Mouse (Mus musculus): ENCODE data around the gene Nfatc3. TPM values are rescaled to one million over a fixed set of nuclear protein-coding genes. Genes with fewer than 3 reads are reported as not detected.

The Nfatc3 gene
- polyA plus RNA-seq, 1 experiment, result 12.6 TPM

GRCm38 (mm10) chr8:106074236-106074635, 15.6 kb downstream of the Nfatc3 start:
- Histone ChIP-seq H3K79me3 (ENCODE audit: low read depth) (peaks cover 85% of the 10 kb centered on the region), H3K79me2 (ENCODE audit: control insufficient read depth, insufficient read depth) (peaks cover 100% of the 10 kb centered on the region), H3ac (ENCODE audit: control insufficient read depth, insufficient read length, low read depth) (no peak overlapping the region), H3K27me3 (ENCODE audit: control insufficient read depth, insufficient read depth, insufficient read length) (no peaks in the 10 kb centered on the region), H3K4me3 (ENCODE audit: insufficient read depth, poor library complexity, severe bottlenecking) (no peak overlapping the region), H3K36me3 (ENCODE audit: control insufficient read depth, insufficient read depth) (peaks cover 8% of the 10 kb centered on the region)
- no peak for TF ChIP-seq MYOG (IDR thresholded peaks at IDR 0.05; ENCODE audit: control insufficient read depth, extremely low read depth, insufficient read length)
- TF ChIP-seq MAX (IDR thresholded peaks at IDR 0.05), result no peak
- TF ChIP-seq CEBPB (IDR thresholded peaks at IDR 0.05; ENCODE audit: low read depth), result no peak
- TF ChIP-seq MYOD1 (IDR thresholded peaks at IDR 0.05; ENCODE audit: control insufficient read depth, insufficient read length, low read depth), result no peak
- no peak for TF ChIP-seq CTCF (IDR thresholded peaks at IDR 0.05; ENCODE audit: control insufficient read depth, insufficient read depth, insufficient read length)

DNA sequence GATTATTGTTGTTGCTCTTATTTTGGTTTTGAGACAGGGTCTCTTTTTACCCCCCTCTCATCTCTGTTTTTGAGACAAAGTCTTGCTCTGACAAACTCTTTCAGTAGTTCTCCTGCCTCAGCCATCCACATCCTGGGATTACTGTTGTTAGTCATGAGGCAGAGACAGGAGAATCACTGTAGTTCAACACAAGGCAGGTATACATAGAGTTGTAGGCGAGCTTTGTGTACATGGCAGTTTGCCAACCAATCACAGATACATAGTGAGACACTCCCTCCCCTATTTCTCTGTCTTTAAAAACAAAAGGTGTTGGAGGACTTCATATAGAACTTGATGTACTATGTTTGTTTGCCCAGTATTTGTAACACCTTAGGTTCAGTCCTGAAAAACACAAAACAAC, 16.0 kb downstream of the Nfatc3 start:
- Histone ChIP-seq H3K4me3 (ENCODE audit: insufficient read depth, poor library complexity, severe bottlenecking) (no peak overlapping the region), H3K27me3 (ENCODE audit: control insufficient read depth, insufficient read depth, insufficient read length) (no peaks in the 10 kb centered on the region), H3K79me3 (ENCODE audit: low read depth) (peaks cover 84% of the 10 kb centered on the region), H3ac (ENCODE audit: control insufficient read depth, insufficient read length, low read depth) (no peak overlapping the region), H3K79me2 (ENCODE audit: control insufficient read depth, insufficient read depth) (peaks cover 98% of the 10 kb centered on the region), H3K36me3 (ENCODE audit: control insufficient read depth, insufficient read depth) (peaks cover 12% of the 10 kb centered on the region)
- TF ChIP-seq MAX (IDR thresholded peaks at IDR 0.05) (no peak), MYOD1 (IDR thresholded peaks at IDR 0.05; ENCODE audit: control insufficient read depth, insufficient read length, low read depth) (no peak), CEBPB (IDR thresholded peaks at IDR 0.05; ENCODE audit: low read depth) (no peak), MYOG (IDR thresholded peaks at IDR 0.05; ENCODE audit: control insufficient read depth, extremely low read depth, insufficient read length) (no peak), CTCF (IDR thresholded peaks at IDR 0.05; ENCODE audit: control insufficient read depth, insufficient read depth, insufficient read length) (no peak), FOSL1 (IDR thresholded peaks at IDR 0.05; ENCODE audit: insufficient read depth, low read length, poor library complexity, severe bottlenecking) (no peak), USF1 (IDR thresholded peaks at IDR 0.05; ENCODE audit: low read depth) (no peak)

DNA sequence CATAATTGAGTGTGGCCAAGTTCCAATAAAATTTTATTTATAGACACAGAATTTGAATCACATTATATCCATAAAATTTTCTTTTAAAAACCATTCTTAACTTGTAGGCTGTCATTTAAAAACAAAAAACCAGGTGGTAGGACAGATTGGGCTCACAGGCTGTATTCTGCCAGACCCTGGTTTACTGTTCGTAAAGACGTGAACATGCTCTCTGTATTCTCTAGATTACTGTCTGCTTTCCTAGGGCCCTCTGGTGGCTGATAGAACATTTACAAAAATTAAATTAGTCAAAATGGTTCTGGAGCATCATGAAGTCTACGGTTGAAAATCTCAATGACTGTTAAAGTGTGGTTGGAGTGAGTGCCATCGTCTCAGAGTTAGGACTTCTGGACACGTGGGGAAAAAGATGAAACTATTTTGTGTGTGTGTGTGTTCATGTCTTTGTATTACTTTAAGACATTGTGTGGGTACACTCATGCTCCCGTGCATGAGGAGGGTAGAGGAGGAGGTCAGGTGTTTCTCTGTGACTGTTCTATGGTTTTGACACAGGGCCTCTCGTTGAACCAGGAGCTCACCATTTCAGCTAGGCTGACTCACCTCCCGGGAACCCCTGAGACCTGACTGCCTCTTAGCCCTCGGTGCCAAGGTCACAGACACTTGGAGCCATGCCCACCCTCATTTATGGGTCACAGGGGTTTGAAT, 16.7 kb downstream of the Nfatc3 start:
- Histone ChIP-seq H3K79me3 (ENCODE audit: low read depth) (peaks cover 79% of the 10 kb centered on the region), H3K36me3 (ENCODE audit: control insufficient read depth, insufficient read depth) (peaks cover 13% of the 10 kb centered on the region), H3ac (ENCODE audit: control insufficient read depth, insufficient read length, low read depth) (no peak overlapping the region), H3K27me3 (ENCODE audit: control insufficient read depth, insufficient read depth, insufficient read length) (no peaks in the 10 kb centered on the region), H3K79me2 (ENCODE audit: control insufficient read depth, insufficient read depth) (peaks cover 96% of the 10 kb centered on the region), H3K4me3 (ENCODE audit: insufficient read depth, poor library complexity, severe bottlenecking) (no peak overlapping the region)
- TF ChIP-seq CEBPB (IDR thresholded peaks at IDR 0.05; ENCODE audit: low read depth), result no peak
- TF ChIP-seq MYOD1 (IDR thresholded peaks at IDR 0.05; ENCODE audit: control insufficient read depth, insufficient read length, low read depth), result no peak
- TF ChIP-seq MAX (IDR thresholded peaks at IDR 0.05), result no peak
- no peak for TF ChIP-seq FOSL1 (IDR thresholded peaks at IDR 0.05; ENCODE audit: insufficient read depth, low read length, poor library complexity, severe bottlenecking)
- no peak for TF ChIP-seq USF1 (IDR thresholded peaks at IDR 0.05; ENCODE audit: low read depth)
- TF ChIP-seq CTCF (IDR thresholded peaks at IDR 0.05; ENCODE audit: control insufficient read depth, insufficient read depth, insufficient read length), result no peak
- no peak for TF ChIP-seq MYOG (IDR thresholded peaks at IDR 0.05; ENCODE audit: control insufficient read depth, extremely low read depth, insufficient read length)

GRCm38 (mm10) chr8:106075863-106076174, 17.2 kb downstream of the Nfatc3 start:
- Histone ChIP-seq H3K36me3 (ENCODE audit: control insufficient read depth, insufficient read depth) (peaks cover 18% of the 10 kb centered on the region), H3K79me3 (ENCODE audit: low read depth) (peaks cover 79% of the 10 kb centered on the region), H3ac (ENCODE audit: control insufficient read depth, insufficient read length, low read depth) (no peak overlapping the region), H3K27me3 (ENCODE audit: control insufficient read depth, insufficient read depth, insufficient read length) (no peaks in the 10 kb centered on the region), H3K79me2 (ENCODE audit: control insufficient read depth, insufficient read depth) (peaks cover 96% of the 10 kb centered on the region), H3K4me3 (ENCODE audit: insufficient read depth, poor library complexity, severe bottlenecking) (no peak overlapping the region)
- no peak for TF ChIP-seq CEBPB (IDR thresholded peaks at IDR 0.05; ENCODE audit: low read depth)
- no peak for TF ChIP-seq FOSL1 (IDR thresholded peaks at IDR 0.05; ENCODE audit: insufficient read depth, low read length, poor library complexity, severe bottlenecking)

DNA sequence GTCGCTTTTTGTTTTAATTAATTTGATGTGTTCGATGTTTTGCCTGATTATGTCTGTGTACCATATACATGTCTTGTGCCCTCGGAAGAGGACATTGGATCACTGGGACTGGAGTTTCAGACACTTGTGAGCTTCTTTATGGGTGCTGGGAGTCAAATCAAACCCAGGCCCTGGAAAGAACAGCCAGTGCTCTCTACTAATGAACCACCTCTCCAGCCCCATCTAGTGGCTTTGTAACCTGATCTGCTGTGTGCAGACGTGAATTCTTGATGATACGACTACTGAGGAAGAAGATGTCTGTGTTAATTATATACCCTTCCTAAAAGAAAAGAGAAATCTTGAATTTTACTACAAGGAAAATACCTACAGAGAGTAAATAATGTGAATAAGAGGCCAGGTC, 18.0 kb downstream of the Nfatc3 start:
- TF ChIP-seq CTCF (IDR thresholded peaks at IDR 0.05; ENCODE audit: control insufficient read depth, insufficient read depth, insufficient read length), result no peak
- no peak for TF ChIP-seq MYOD1 (IDR thresholded peaks at IDR 0.05; ENCODE audit: control insufficient read depth, insufficient read length, low read depth)
- TF ChIP-seq MAX (IDR thresholded peaks at IDR 0.05), result no peak
- no peak for TF ChIP-seq MYOG (IDR thresholded peaks at IDR 0.05; ENCODE audit: control insufficient read depth, extremely low read depth, insufficient read length)
- TF ChIP-seq CEBPB (IDR thresholded peaks at IDR 0.05; ENCODE audit: low read depth), result no peak
- no peak for TF ChIP-seq USF1 (IDR thresholded peaks at IDR 0.05; ENCODE audit: low read depth)
- no peak for TF ChIP-seq FOSL1 (IDR thresholded peaks at IDR 0.05; ENCODE audit: insufficient read depth, low read length, poor library complexity, severe bottlenecking)
- Histone ChIP-seq H3K27me3 (ENCODE audit: control insufficient read depth, insufficient read depth, insufficient read length) (no peaks in the 10 kb centered on the region), H3K4me3 (ENCODE audit: insufficient read depth, poor library complexity, severe bottlenecking) (no peak overlapping the region), H3K79me2 (ENCODE audit: control insufficient read depth, insufficient read depth) (peaks cover 94% of the 10 kb centered on the region), H3ac (ENCODE audit: control insufficient read depth, insufficient read length, low read depth) (no peak overlapping the region), H3K79me3 (ENCODE audit: low read depth) (peaks cover 74% of the 10 kb centered on the region), H3K36me3 (ENCODE audit: control insufficient read depth, insufficient read depth) (peaks cover 26% of the 10 kb centered on the region)

GRCm38 (mm10) chr8:106077452-106078067, 18.9 kb downstream of the Nfatc3 start:
- Histone ChIP-seq H3K4me3 (ENCODE audit: insufficient read depth, poor library complexity, severe bottlenecking) (no peak overlapping the region), H3K36me3 (ENCODE audit: control insufficient read depth, insufficient read depth) (peaks cover 32% of the 10 kb centered on the region), H3K79me3 (ENCODE audit: low read depth) (peaks cover 65% of the 10 kb centered on the region), H3ac (ENCODE audit: control insufficient read depth, insufficient read length, low read depth) (no peak overlapping the region), H3K27me3 (ENCODE audit: control insufficient read depth, insufficient read depth, insufficient read length) (no peaks in the 10 kb centered on the region), H3K79me2 (ENCODE audit: control insufficient read depth, insufficient read depth) (peaks cover 94% of the 10 kb centered on the region)
- no peak for TF ChIP-seq MYOD1 (IDR thresholded peaks at IDR 0.05; ENCODE audit: control insufficient read depth, insufficient read length, low read depth)
- TF ChIP-seq MAX (IDR thresholded peaks at IDR 0.05), result no peak
- TF ChIP-seq CTCF (IDR thresholded peaks at IDR 0.05; ENCODE audit: control insufficient read depth, insufficient read depth, insufficient read length), result no peak

Data from C2C12 (cell line).